Mouse (Mus musculus) G1E (cell line): Measurements from ENCODE around the gene Wnt9a. TPM values are rescaled to one million over a fixed set of nuclear protein-coding genes. Genes with fewer than 3 reads are reported as not detected.

Source experiments
- ATAC-seq: 2 replicates; pipeline ENCODE4 v1.8.0; 2016; ENCODE audit warnings: mild to moderate bottlenecking; ENCODE audit not compliant: insufficient number of reproducible peaks, poor library complexity, low FRiP score, severe bottlenecking; ENCODE audit errors: extremely low read depth
- DNase-seq: peaks from one replicate; pipeline ENCODE4 v3.0.0; 2012; ENCODE audit warnings: low spot score
- H3K27me3 ChIP-seq: 2 replicates; pipeline ENCODE4 v1.6.1; 2012; ENCODE audit warnings: mild to moderate bottlenecking, low read length, inconsistent platforms; ENCODE audit not compliant: insufficient read depth
- H3K36me3 ChIP-seq: replicated peaks from 2 replicates; pipeline ENCODE3; 2012; ENCODE audit warnings: mild to moderate bottlenecking, inconsistent platforms
- H3K4me1 ChIP-seq: 2 replicates; pipeline ENCODE4 v1.6.1; 2012; ENCODE audit warnings: low read depth, low read length, inconsistent platforms, mixed read lengths; ENCODE audit not compliant: insufficient read depth
- H3K4me3 ChIP-seq: 2 replicates; pipeline ENCODE4 v1.5.1; 2012; ENCODE audit warnings: low read depth, mild to moderate bottlenecking, inconsistent platforms, low read length, moderate library complexity, mixed read lengths
- H3K9me3 ChIP-seq: replicated peaks from 2 replicates; pipeline ENCODE4 v1.6.1; 2012; ENCODE audit warnings: inconsistent platforms
- CTCF ChIP-seq: IDR thresholded peaks from 2 replicates; pipeline ENCODE4 v1.5.1; 2012; ENCODE audit warnings: low read depth, low read length, inconsistent platforms, mixed read lengths
- GATA1 ChIP-seq: IDR thresholded peaks from 2 replicates; pipeline ENCODE4 v1.6.1; 2012; ENCODE audit warnings: borderline replicate concordance, low read length, inconsistent platforms, mixed read lengths
- GATA2 ChIP-seq: IDR thresholded peaks from 2 replicates; pipeline ENCODE4 v1.6.1; 2012; ENCODE audit warnings: low read depth, low read length, inconsistent platforms, borderline replicate concordance
- POLR2AphosphoS5 ChIP-seq: IDR thresholded peaks from 2 replicates; pipeline ENCODE4 v1.6.1; 2012; ENCODE audit warnings: low read depth, low read length, inconsistent platforms; ENCODE audit not compliant: insufficient replicate concordance
- TAL1 ChIP-seq: conservative IDR thresholded peaks from 2 replicates; pipeline ENCODE4 v1.6.1; 2012; ENCODE audit warnings: low read depth, low read length, inconsistent platforms, mixed read lengths
- polyA plus RNA-seq: library from polyadenylated mRNA; stranded (reverse); fragments of >175 nt; gene quantifications from 2 replicates; pipeline ENCODE4 v1.2.3, GENCODE M21; 2012
- total RNA-seq, 2 experiments: library from RNA; stranded (forward) in 1 of 2; stranded (reverse) in 1 of 2; fragments of 200-1000 nt in 1 of 2; fragments of >200 nt in 1 of 2; fragmentation: Nextera tagmentation in 1 of 2; gene quantifications; 2 replicates each; pipeline ENCODE4 v1.2.3; 2014 to 2017

Gene Wnt9a
- total and polyA plus RNA-seq, 3 experiments = 0.05 TPM; not detected in 2

DNA sequence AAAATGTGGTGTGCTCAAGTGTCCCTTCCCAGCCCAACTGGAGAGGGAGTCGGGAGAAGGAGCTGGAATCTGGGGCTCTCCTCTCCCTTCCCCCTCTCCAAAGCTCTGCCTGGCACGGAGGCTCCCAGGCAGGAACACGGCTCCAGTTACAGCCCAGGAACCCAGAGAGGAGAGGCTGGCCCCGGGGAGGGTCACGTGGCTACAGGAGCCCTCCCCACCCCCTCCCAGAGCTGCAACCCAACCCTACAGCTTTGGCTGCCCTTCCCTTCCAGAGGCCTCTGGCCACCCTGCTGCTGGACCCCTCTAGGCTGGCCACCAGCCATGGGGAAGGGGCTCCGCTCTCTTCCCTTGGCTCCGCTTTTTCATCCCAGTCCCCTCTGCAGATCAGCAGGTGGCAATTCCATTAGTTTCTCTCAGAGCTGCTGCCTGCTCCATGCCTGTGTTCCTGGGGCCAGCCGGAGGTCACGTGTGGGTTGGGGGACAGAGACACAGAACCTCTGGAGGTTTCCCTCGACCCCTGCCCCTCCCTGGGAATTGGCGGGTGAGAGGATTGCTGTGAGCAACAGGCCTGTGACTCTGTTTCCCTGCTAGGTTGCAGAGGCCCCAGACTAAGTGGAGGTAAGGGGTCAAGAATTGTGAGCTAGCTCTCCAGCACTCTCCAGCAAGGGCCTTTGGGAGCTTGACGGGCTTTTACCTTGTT lies 2.5 kb downstream of the Wnt9a start:
- ATAC-seq (no peak), DNase-seq (no peak)
- peaks cover 10% of the 10 kb centered on the region for H3K9me3 ChIP-seq
- TF ChIP-seq TAL1 (no peak), GATA1 (no peak), CTCF (no peak)
- H3K4me3 ChIP-seq = no peak overlapping the region
- H3K27me3 ChIP-seq = peaks cover 84% of the 10 kb centered on the region
- H3K36me3 ChIP-seq = no peaks in the 10 kb centered on the region
- no peaks in the 10 kb centered on the region for H3K4me1 ChIP-seq

DNA sequence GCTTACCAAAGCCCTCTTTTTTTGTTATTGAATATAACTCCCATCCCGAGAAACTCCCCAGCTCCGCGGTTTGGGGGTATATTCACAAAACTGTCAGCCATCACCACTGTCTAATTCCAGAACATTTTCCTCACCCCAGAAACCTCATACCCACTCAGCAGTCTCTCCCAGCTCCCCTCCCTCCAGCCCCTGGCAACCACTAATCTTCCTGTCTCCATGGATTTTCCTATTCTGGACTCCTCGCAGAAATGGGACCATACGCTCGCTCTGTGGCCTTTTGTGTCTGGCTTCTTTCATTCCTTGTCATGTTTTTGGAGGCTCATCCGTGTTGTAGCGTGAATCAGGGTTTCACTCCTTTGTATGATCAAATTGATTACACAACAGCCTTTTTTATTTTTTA lies 3.2 kb downstream of the Wnt9a start:
- H3K4me1 ChIP-seq = no peaks in the 10 kb centered on the region
- ATAC-seq (no peak), DNase-seq (no peak)
- H3K9me3 ChIP-seq = peaks cover 10% of the 10 kb centered on the region
- TF ChIP-seq TAL1 (no peak), GATA1 (no peak), POLR2AphosphoS5 (no peak), GATA2 (no peak), CTCF (no peak)
- no peaks in the 10 kb centered on the region for H3K36me3 ChIP-seq
- H3K4me3 ChIP-seq = no peak overlapping the region
- peaks cover 79% of the 10 kb centered on the region for H3K27me3 ChIP-seq

DNA sequence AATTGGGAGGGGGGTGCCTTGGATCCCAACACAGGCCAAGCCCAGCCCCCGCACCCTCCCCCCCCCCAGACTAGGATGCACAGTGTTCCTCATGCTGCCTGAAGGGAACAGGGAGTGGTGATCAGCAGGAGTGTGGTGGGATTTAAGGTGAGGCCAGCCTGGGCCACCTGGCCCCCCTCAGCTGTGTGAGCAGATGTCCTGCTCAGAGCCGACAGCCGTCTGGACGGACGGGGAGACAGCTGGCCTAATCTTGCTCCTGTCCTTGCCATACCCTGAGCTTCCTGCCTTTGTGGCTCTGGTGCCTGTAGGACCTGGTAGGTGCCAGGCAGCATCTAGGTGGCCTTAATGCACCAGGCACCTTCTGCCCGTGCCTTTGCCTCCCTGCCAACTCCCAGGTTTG lies 5.3 kb downstream of the Wnt9a start:
- Histone ChIP-seq H3K36me3 (no peaks in the 10 kb centered on the region), H3K4me3 (no peak overlapping the region), H3K4me1 (no peaks in the 10 kb centered on the region), H3K9me3 (peaks cover 7% of the 10 kb centered on the region), H3K27me3 (peaks cover 63% of the 10 kb centered on the region)
- TF ChIP-seq CTCF = no peak
- no peak for TF ChIP-seq POLR2AphosphoS5
- no peak for TF ChIP-seq GATA1
- TF ChIP-seq TAL1 = no peak
- TF ChIP-seq GATA2 = no peak
- DNase-seq (no peak), ATAC-seq (no peak)

DNA sequence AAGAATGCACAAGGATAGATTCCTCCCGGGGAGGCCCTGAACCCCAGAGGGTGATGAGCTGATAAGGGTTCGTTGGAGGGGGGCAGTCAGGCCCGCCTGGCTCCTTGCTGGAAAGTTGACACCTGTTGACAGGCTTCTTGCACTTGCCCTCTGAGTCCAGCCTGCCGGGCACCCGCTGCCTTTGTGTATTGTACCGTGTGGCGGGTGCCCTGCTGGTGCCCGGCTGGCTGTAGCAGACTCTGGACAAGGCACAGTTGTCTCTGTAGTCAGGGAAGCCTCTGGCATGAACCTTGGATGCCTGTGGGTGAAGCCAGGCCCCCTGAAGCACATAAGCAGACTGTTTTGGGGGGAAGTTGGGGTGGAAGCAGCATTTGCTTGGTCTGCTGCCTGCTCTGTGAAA lies 5.8 kb downstream of the Wnt9a start:
- peaks cover 3% of the 10 kb centered on the region for H3K9me3 ChIP-seq
- peaks cover 59% of the 10 kb centered on the region for H3K27me3 ChIP-seq
- DNase-seq = no peak
- no peak for ATAC-seq
- no peaks in the 10 kb centered on the region for H3K4me1 ChIP-seq
- H3K4me3 ChIP-seq = no peak overlapping the region
- TF ChIP-seq POLR2AphosphoS5 (no peak), GATA2 (no peak), TAL1 (no peak), CTCF (no peak), GATA1 (no peak)
- H3K36me3 ChIP-seq = no peaks in the 10 kb centered on the region

DNA sequence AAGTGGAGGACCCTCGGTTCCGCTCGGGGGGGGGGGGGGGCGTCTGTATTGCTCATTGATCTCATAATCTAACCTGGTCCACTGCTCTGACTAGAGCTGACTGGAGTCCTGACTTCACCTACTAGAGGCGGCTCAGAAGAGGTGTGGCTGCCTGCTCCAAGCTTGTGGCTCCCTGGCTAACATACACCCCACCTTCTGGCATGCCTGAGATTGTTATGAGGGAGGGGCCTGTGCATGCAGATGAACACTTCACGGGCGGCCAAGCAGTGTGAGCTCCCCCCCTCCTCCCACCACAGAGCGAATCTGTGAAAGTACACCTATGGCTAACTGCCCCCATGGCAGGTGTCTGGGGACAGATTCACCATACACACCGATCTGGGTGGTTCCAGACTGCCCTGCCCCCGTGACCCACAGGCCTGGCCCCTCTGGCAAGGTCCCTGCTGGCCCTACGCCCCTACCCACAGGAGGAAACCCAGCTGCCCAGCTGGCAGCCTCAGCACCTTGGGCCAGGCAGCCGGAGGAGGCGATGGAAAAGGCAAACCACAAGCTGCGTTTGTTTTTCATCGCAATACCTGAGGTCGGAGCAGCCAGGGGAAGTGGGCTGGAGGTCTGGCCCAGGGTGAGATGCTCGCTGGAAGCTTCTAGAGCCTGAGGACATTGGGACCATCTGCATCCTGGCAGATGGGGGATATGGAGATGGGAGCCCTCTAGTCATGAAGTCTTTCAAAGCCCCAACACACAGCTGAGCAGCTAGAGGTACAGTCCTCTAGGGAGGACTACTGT lies 6.5 kb downstream of the Wnt9a start:
- no peak for ATAC-seq
- TF ChIP-seq GATA2 = no peak
- TF ChIP-seq TAL1 = no peak
- no peak for TF ChIP-seq POLR2AphosphoS5
- no peak for TF ChIP-seq GATA1
- TF ChIP-seq CTCF = no peak
- no peaks in the 10 kb centered on the region for H3K4me1 ChIP-seq
- no peaks in the 10 kb centered on the region for H3K9me3 ChIP-seq
- DNase-seq = no peak
- H3K4me3 ChIP-seq = no peak overlapping the region
- H3K36me3 ChIP-seq = no peaks in the 10 kb centered on the region
- H3K27me3 ChIP-seq = peaks cover 58% of the 10 kb centered on the region

DNA sequence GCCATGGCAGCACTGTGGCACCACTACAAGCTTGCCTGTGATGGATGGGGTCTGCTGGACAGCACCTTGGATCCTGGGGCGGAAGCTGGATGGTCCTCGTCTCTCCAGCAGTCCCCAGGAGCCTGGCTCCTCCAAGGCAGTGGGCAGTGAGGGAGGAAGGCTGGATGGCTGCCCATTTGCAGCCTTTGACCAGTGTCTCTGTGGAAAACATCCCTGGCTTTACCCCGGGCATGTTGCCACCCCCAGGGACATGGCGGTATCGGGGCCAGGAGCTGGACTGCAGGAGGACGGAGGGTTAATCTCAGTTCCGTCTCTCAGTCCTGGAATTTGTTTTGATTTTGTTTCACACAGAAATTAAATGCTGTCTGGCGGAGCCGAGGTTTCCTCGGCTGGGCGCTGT lies 7.2 kb downstream of the Wnt9a start:
- Histone ChIP-seq H3K9me3 (no peaks in the 10 kb centered on the region), H3K4me3 (no peak overlapping the region), H3K4me1 (no peaks in the 10 kb centered on the region), H3K27me3 (peaks cover 52% of the 10 kb centered on the region), H3K36me3 (no peaks in the 10 kb centered on the region)
- no peak for TF ChIP-seq POLR2AphosphoS5
- TF ChIP-seq GATA1 = no peak
- TF ChIP-seq CTCF = no peak
- TF ChIP-seq GATA2 = no peak
- no peak for TF ChIP-seq TAL1
- no peak for ATAC-seq
- no peak for DNase-seq
